Mouse (Mus musculus) midbrain, embryonic 11.5 days (tissue): ENCODE data around the gene Slc4a4. TPM values are rescaled to one million over a fixed set of nuclear protein-coding genes. Genes with fewer than 3 reads are reported as not detected.

ENCODE experiments used
- ATAC-seq: fragments of 200-750 bp; cut with Nextera tagmentation; 2 replicates; pipeline ENCODE4 v1.8.0; 2017; ENCODE audit warnings: moderate TSS enrichment, moderate library complexity; ENCODE audit not compliant: low FRiP score
- DNase-seq: peaks from one replicate; pipeline ENCODE4 v3.0.0; 2015; ENCODE audit warnings: low spot score; ENCODE audit errors: missing footprints
- H3K27ac ChIP-seq: fragments of 300-500 bp; sonication (generic); 2 replicates; pipeline ENCODE4 v1.5.1; 2014; ENCODE audit warnings: low read depth, low read length
- H3K27me3 ChIP-seq: fragments of 300-500 bp; sonication (generic); 2 replicates; pipeline ENCODE4 v1.6.1; 2014; ENCODE audit warnings: mild to moderate bottlenecking, low read length, moderate library complexity, mixed read lengths; ENCODE audit not compliant: control insufficient read depth, insufficient read depth
- H3K36me3 ChIP-seq: fragments of 300-500 bp; sonication (generic); 2 replicates; pipeline ENCODE4 v1.6.1; 2014; ENCODE audit warnings: mild to moderate bottlenecking, low read length, moderate library complexity, mixed read lengths; ENCODE audit not compliant: control insufficient read depth, insufficient read depth
- H3K4me1 ChIP-seq: fragments of 300-500 bp; sonication (generic); 2 replicates; pipeline ENCODE4 v1.6.1; 2014; ENCODE audit warnings: low read length; ENCODE audit not compliant: control insufficient read depth, insufficient read depth
- H3K4me2 ChIP-seq: fragments of 300-500 bp; sonication (generic); 2 replicates; pipeline ENCODE4 v1.6.1; 2014; ENCODE audit warnings: mild to moderate bottlenecking, moderate library complexity
- H3K4me3 ChIP-seq: fragments of 300-500 bp; sonication (generic); 2 replicates; pipeline ENCODE4 v1.5.1; 2014; ENCODE audit warnings: low read depth, low read length
- H3K9ac ChIP-seq: fragments of 300-500 bp; sonication (generic); 2 replicates; pipeline ENCODE4 v1.6.1; 2014; ENCODE audit warnings: low read length
- H3K9me3 ChIP-seq: fragments of 300-500 bp; sonication (generic); 2 replicates; pipeline ENCODE4 v1.6.1; 2016; ENCODE audit warnings: low read length; ENCODE audit not compliant: control insufficient read depth
- WGBS: fragments of 180-500 bp; shearing (Covaris S2); extraction: QIAGEN DNeasy Blood & Tissue Kit; methylation state at CpG from one replicate; pipeline ENCODE4 v1.1.7; 2014; 5-methylcytosine and 5-hydroxymethylcytosine counted together
- polyA plus RNA-seq: library from polyadenylated mRNA; unstranded; fragments of >200 nt; fragmentation: Nextera tagmentation; extraction: Ambion mirVana; gene quantifications from 2 replicates; pipeline ENCODE4 v1.2.1, GENCODE M21; 2014

Gene Slc4a4
- polyA plus RNA-seq, 1 experiment from 2014 or later, result 1.6 TPM

GRCm38 (mm10) chr5:88961351-88961761, 74.7 kb downstream of the Slc4a4 start:
- Histone ChIP-seq H3K27ac (no peak overlapping the region), H3K9ac (no peak overlapping the region), H3K4me1 (no peaks in the 10 kb centered on the region), H3K9me3 (no peaks in the 10 kb centered on the region), H3K36me3 (no peaks in the 10 kb centered on the region), H3K4me2 (no peak overlapping the region), H3K27me3 (no peaks in the 10 kb centered on the region), H3K4me3 (no peak overlapping the region)
- WGBS, result 84% methylated on average over 7 of the region's 7 CpGs
- DNase-seq (no peak), ATAC-seq (no peak)

GRCm38 (mm10) chr5:88964685-88965290, 78.2 kb downstream of the Slc4a4 start:
- ATAC-seq (no peak), DNase-seq (no peak)
- no peaks in the 10 kb centered on the region; the same call in 1 of the 2 replicates for H3K4me1 ChIP-seq
- 92% methylated on average over 6 of the region's 6 CpGs for WGBS
- H3K9me3 ChIP-seq, result no peaks in the 10 kb centered on the region
- H3K36me3 ChIP-seq, result no peaks in the 10 kb centered on the region
- no peak overlapping the region for H3K27ac ChIP-seq
- no peaks in the 10 kb centered on the region for H3K27me3 ChIP-seq
- no peak overlapping the region for H3K9ac ChIP-seq
- no peak overlapping the region for H3K4me2 ChIP-seq
- no peak overlapping the region for H3K4me3 ChIP-seq

- Histone ChIP-seq H3K4me1 (no peaks in the 10 kb centered on the region; the same call in 1 of the 2 replicates), H3K9me3 (no peaks in the 10 kb centered on the region), H3K4me3 (no peak overlapping the region), H3K27ac (no peak overlapping the region), H3K36me3 (no peaks in the 10 kb centered on the region), H3K27me3 (no peaks in the 10 kb centered on the region), H3K9ac (no peak overlapping the region), H3K4me2 (no peak overlapping the region)
- DNase-seq, result no peak
- no peak for ATAC-seq
- WGBS, result 91% methylated on average over 4 of the region's 4 CpGs
These were observed 79.9 kb downstream of the Slc4a4 start for GRCm38 (mm10) chr5:88966507-88966906.

GRCm38 (mm10) chr5:88968923-88969639, 82.5 kb downstream of the Slc4a4 start:
- Histone ChIP-seq H3K4me2 (no peak overlapping the region), H3K4me3 (no peak overlapping the region), H3K36me3 (no peaks in the 10 kb centered on the region), H3K4me1 (no peaks in the 10 kb centered on the region; the same call in 1 of the 2 replicates), H3K27ac (no peak overlapping the region), H3K9ac (no peak overlapping the region), H3K9me3 (no peaks in the 10 kb centered on the region), H3K27me3 (no peaks in the 10 kb centered on the region)
- DNase-seq (no peak), ATAC-seq (no peak)
- 66% methylated on average over 11 of the region's 11 CpGs for WGBS

GRCm38 (mm10) chr5:88971554-88971953, 84.9 kb downstream of the Slc4a4 start:
- Histone ChIP-seq H3K4me2 (no peak overlapping the region), H3K9me3 (no peaks in the 10 kb centered on the region), H3K36me3 (no peaks in the 10 kb centered on the region), H3K4me1 (no peaks in the 10 kb centered on the region; the same call in 1 of the 2 replicates), H3K4me3 (no peak overlapping the region), H3K27me3 (no peaks in the 10 kb centered on the region), H3K27ac (no peak overlapping the region), H3K9ac (no peak overlapping the region)
- DNase-seq (no peak), ATAC-seq (no peak)

- whole genome bisulfite sequencing, result 79% methylated on average over 7 of the region's 7 CpGs
- no peak for ATAC-seq
- no peak overlapping the region for H3K9ac ChIP-seq
- DNase-seq, result no peak
- no peaks in the 10 kb centered on the region for H3K9me3 ChIP-seq
- no peaks in the 10 kb centered on the region for H3K36me3 ChIP-seq
- H3K27me3 ChIP-seq, result no peaks in the 10 kb centered on the region
- H3K4me3 ChIP-seq, result no peak overlapping the region
- H3K4me1 ChIP-seq, result no peaks in the 10 kb centered on the region; the same call in 1 of the 2 replicates
- no peak overlapping the region for H3K4me2 ChIP-seq
- no peak overlapping the region for H3K27ac ChIP-seq
These were observed 85.7 kb downstream of the Slc4a4 start for GRCm38 (mm10) chr5:88972277-88972676.

GRCm38 (mm10) chr5:88973130-88973529, 86.5 kb downstream of the Slc4a4 start:
- ATAC-seq, result no peak
- Histone ChIP-seq H3K27me3 (no peaks in the 10 kb centered on the region), H3K36me3 (no peaks in the 10 kb centered on the region), H3K27ac (no peak overlapping the region), H3K9me3 (no peaks in the 10 kb centered on the region), H3K4me2 (no peak overlapping the region), H3K4me1 (no peaks in the 10 kb centered on the region; the same call in 1 of the 2 replicates), H3K4me3 (no peak overlapping the region), H3K9ac (no peak overlapping the region)
- 81% methylated on average over 1 of the region's 1 CpGs for WGBS
- DNase-seq, result no peak

GRCm38 (mm10) chr5:88975694-88976093, 89.1 kb downstream of the Slc4a4 start:
- no peak overlapping the region for H3K4me3 ChIP-seq
- H3K4me2 ChIP-seq, result no peak overlapping the region
- no peak overlapping the region for H3K27ac ChIP-seq
- no peaks in the 10 kb centered on the region for H3K27me3 ChIP-seq
- H3K9ac ChIP-seq, result no peak overlapping the region
- DNase-seq, result peak; percentile 83
- H3K4me1 ChIP-seq, result no peaks in the 10 kb centered on the region
- H3K36me3 ChIP-seq, result no peaks in the 10 kb centered on the region
- H3K9me3 ChIP-seq, result no peaks in the 10 kb centered on the region
- ATAC-seq, result no peak

- peak; percentile 54 for DNase-seq
These were observed 89.8 kb downstream of the Slc4a4 start for GRCm38 (mm10) chr5:88976428-88976827.

More at GRCm38 (mm10) chr5:88976428-88976827, 89.8 kb downstream of the Slc4a4 start:
- H3K4me1 ChIP-seq, result no peaks in the 10 kb centered on the region
- H3K27ac ChIP-seq, result no peak overlapping the region
- no peak overlapping the region for H3K9ac ChIP-seq
- no peaks in the 10 kb centered on the region for H3K36me3 ChIP-seq
- no peak for ATAC-seq
- H3K4me2 ChIP-seq, result no peak overlapping the region
- no peak overlapping the region for H3K4me3 ChIP-seq
- 68% methylated on average over 3 of the region's 3 CpGs for WGBS
- H3K9me3 ChIP-seq, result no peaks in the 10 kb centered on the region
- H3K27me3 ChIP-seq, result no peaks in the 10 kb centered on the region
